Comparison of ENCODE assay signal across 9 mouse cellular contexts in the genomic region with DNA sequence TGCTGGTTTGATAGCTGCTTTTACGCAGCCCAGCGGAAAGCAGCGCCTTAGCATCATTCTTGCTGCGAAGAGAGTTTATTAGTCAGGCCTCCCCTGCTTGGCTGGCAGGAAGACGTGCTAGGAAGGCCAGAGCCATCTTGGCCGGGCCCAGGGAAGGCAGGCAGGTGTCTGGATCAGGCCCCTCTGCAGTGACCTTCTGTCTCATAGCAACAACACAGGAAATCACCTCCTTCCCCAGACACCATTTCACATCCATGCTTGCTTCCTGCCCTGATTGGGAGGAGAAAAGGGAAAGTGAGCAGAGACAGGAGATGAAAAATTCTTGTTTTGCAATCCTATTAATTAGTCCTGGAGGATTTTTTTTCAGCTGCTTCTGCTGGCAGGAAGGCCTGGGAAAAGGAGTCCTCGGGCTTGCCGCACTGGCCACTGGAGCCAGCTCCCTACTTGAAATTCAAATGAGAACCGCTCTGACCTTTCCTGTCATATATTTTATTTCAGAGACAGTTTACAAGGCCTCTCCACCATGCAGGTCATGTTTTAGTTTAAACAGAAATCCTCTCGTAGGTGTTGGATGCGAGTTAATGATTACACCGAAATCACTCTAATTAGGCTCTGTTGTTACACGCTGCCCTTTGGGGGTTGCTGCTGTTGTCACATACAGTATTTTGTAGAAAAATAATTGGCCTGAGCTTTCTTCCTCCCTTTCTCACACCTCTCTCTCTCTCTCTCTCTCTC.
DNase-seq lines count a peak whose midpoint lies in the region; ATAC-seq lines count a peak whose summit lies in the region.
"Had no signal": no experiment of that assay in that cellular context is flagged by ENCODE, and none has a peak within 500 bp of the region (broad histone marks: within the 10 kb centered on the region; RNA-seq: fewer than 3 reads in every experiment).

No protein-coding gene starts in this region.

- H3K4me2 ChIP-seq in neural tube, embryonic 15.5 days: no peak overlapping the region; the same call in 1 of the 2 replicates

- WGBS in neural tube, embryonic 15.5 days: 8% methylated on average over 13 of the region's 13 CpGs

- H3K27ac ChIP-seq in neural tube, embryonic 15.5 days (replicated peaks): peak overlapping the region; percentile 72
- H3K27ac ChIP-seq: liver, embryonic 14.5 days had no signal

- H3K4me1 ChIP-seq in neural tube, embryonic 15.5 days: peaks cover 35% of the 10 kb centered on the region

- DNase-seq in layer of hippocampus, adult 9-11 months: peak; percentile 7
- no peak for DNase-seq in layer of hippocampus, postnatal 25 days (ENCODE audit: extremely low spot score in 1 of 2, low spot score in 1 of 2)
- DNase-seq in cerebellum, adult 18-20 months: peak; percentile 16 to 28
- peak; percentile 35 for DNase-seq in forelimb bud, embryonic 11.5 days (ENCODE audit: low read depth, low spot score)
- peak; percentile 39 for DNase-seq in kidney, postnatal 10 days
- DNase-seq in urinary bladder, postnatal 36 days (ENCODE audit: low spot score in 2 of 2): no peak

- H3K9me3 ChIP-seq in neural tube, embryonic 15.5 days (replicated peaks): no peaks in the 10 kb centered on the region

- peak; percentile 62; the same call in 1 of the 2 replicates for ATAC-seq in neural tube, embryonic 15.5 days (ENCODE audit: low FRiP score)
- no peak for ATAC-seq in megakaryocyte-erythroid progenitor cell, adult 5-6 weeks (replicated peaks; ENCODE audit: low FRiP score, low TSS enrichment, poor library complexity, severe bottlenecking)

- no peak overlapping the region for H3K4me3 ChIP-seq in neural tube, embryonic 15.5 days (replicated peaks)

- H3K27me3 ChIP-seq in neural tube, embryonic 15.5 days (replicated peaks): no peaks in the 10 kb centered on the region; the same call in 1 of the 2 replicates

- no peaks in the 10 kb centered on the region for H3K36me3 ChIP-seq in neural tube, embryonic 15.5 days

- H3K9ac ChIP-seq in neural tube, embryonic 15.5 days (replicated peaks): no peak overlapping the region
- H3K9ac ChIP-seq: liver, embryonic 14.5 days had no signal

Comparison
In these comparisons a context has a peak if more than half of its experiments do, and no peak if none do; other contexts are left out.
1. DNase-seq: peak in layer of hippocampus, adult 9-11 months (single experiment), cerebellum, adult 18-20 months (2 of 2), forelimb bud, embryonic 11.5 days (single experiment) and kidney, postnatal 10 days (single experiment); none in layer of hippocampus, postnatal 25 days (0 of 2) and urinary bladder, postnatal 36 days (0 of 2).